Mouse (Mus musculus) heart, embryonic 14.5 days (tissue): ENCODE data around the gene Gm5447. TPM values are rescaled to one million over a fixed set of nuclear protein-coding genes. Genes with fewer than 3 reads are reported as not detected.

Experiments
- ATAC-seq: fragments of 200-750 bp; cut with Nextera tagmentation; 2 replicates; pipeline ENCODE4 v1.8.0; 2017; ENCODE audit warnings: low read depth, moderate TSS enrichment; ENCODE audit not compliant: insufficient number of reproducible peaks, insufficient read depth, low FRiP score
- H3K27ac ChIP-seq, 2 experiments: fragments of 200-500 bp in 1 of 2; fragments of 300-500 bp in 1 of 2; sonication (generic) in 1 of 2; replicated peaks in 1 of 2; 2 replicates each; pipeline ENCODE4 v1.5.1; 2012 to 2014; ENCODE audit warnings: low read depth in 2 of 2, low read length in 2 of 2, control low read depth in 1 of 2, mild to moderate bottlenecking in 1 of 2, mixed read lengths in 1 of 2; ENCODE audit not compliant: control insufficient read depth in 1 of 2, insufficient read depth in 1 of 2
- H3K27me3 ChIP-seq: fragments of 300-500 bp; sonication (generic); 2 replicates; pipeline ENCODE4 v1.6.1; 2014; ENCODE audit warnings: mild to moderate bottlenecking, low read length, control low read depth; ENCODE audit not compliant: control insufficient read depth, insufficient read depth
- H3K36me3 ChIP-seq: fragments of 300-500 bp; sonication (generic); 2 replicates; pipeline ENCODE4 v1.6.1; 2014; ENCODE audit warnings: mild to moderate bottlenecking, control low read depth, low read length, mixed read lengths; ENCODE audit not compliant: control insufficient read depth, insufficient read depth
- H3K4me1 ChIP-seq, 2 experiments: fragments of 200-500 bp in 1 of 2; fragments of 300-500 bp in 1 of 2; sonication (generic) in 1 of 2; 2 replicates each; pipeline ENCODE4 v1.6.1; 2012 to 2014; ENCODE audit warnings: low read length in 2 of 2, control low read depth in 1 of 2, mixed read lengths in 1 of 2; ENCODE audit not compliant: control insufficient read depth in 2 of 2, insufficient read depth in 2 of 2
- H3K4me2 ChIP-seq: fragments of 300-500 bp; sonication (generic); 2 replicates; pipeline ENCODE4 v1.6.1; 2014; ENCODE audit warnings: mild to moderate bottlenecking, low read length
- H3K4me3 ChIP-seq, 2 experiments: fragments of 200-500 bp in 1 of 2; fragments of 300-500 bp in 1 of 2; sonication (generic) in 1 of 2; 2 replicates each; pipeline ENCODE4 v1.5.1; 2012 to 2014; ENCODE audit warnings: low read length in 2 of 2, mild to moderate bottlenecking in 2 of 2, control low read depth in 1 of 2, low read depth in 1 of 2, moderate library complexity in 1 of 2; ENCODE audit not compliant: control insufficient read depth in 1 of 2, insufficient read depth in 1 of 2
- H3K9ac ChIP-seq: fragments of 300-500 bp; sonication (generic); 2 replicates; pipeline ENCODE4 v1.6.1; 2014; ENCODE audit warnings: mild to moderate bottlenecking, low read length
- H3K9me3 ChIP-seq: fragments of 300-500 bp; sonication (generic); 2 replicates; pipeline ENCODE4 v1.6.1; 2016; ENCODE audit warnings: low read length, control low read depth; ENCODE audit not compliant: control insufficient read depth
- WGBS: fragments of 180-500 bp; shearing (Covaris S2); extraction: QIAGEN DNeasy Blood & Tissue Kit; methylation state at CpG from one replicate; pipeline ENCODE4 v1.1.7; 2014; 5-methylcytosine and 5-hydroxymethylcytosine counted together
- polyA plus RNA-seq: library from polyadenylated mRNA; unstranded; fragments of >200 nt; fragmentation: Nextera tagmentation; extraction: Ambion mirVana; gene quantifications from 2 replicates; pipeline ENCODE4 v1.2.1, GENCODE M21; 2014

Gm5447 gene
- polyA plus RNA-seq, 1 experiment from 2014 or later: not detected

- H3K27ac ChIP-seq: peak overlapping the region in 1 of 2 experiments; percentile 58; a peak in 2 of 4 replicates
- H3K36me3 ChIP-seq: no peaks in the 10 kb centered on the region
- H3K4me2 ChIP-seq: peak overlapping the region; percentile 97
- WGBS: 7% methylated on average over 27 of the region's 27 CpGs
- H3K4me1 ChIP-seq: peaks cover 4 to 6% of the 10 kb centered on the region in 2 experiments; a peak in 2 of 4 replicates
- ATAC-seq: peak; percentile 75; the same call in 1 of the 2 replicates
- peak overlapping the region; percentile 37 to 51 for H3K4me3 ChIP-seq
- H3K9me3 ChIP-seq: no peaks in the 10 kb centered on the region
- H3K9ac ChIP-seq: peak overlapping the region; percentile 71
- H3K27me3 ChIP-seq: no peaks in the 10 kb centered on the region
Observed at GRCm38 (mm10) chr13:30985598-30986466, 11.8 kb downstream of the Gm5447 start.

- Histone ChIP-seq H3K36me3 (no peaks in the 10 kb centered on the region), H3K27ac (no peak overlapping the region), H3K27me3 (no peaks in the 10 kb centered on the region), H3K4me1 (peaks cover 4 to 6% of the 10 kb centered on the region in 2 experiments; a peak in 2 of 4 replicates), H3K9ac (no peak overlapping the region), H3K4me2 (no peak overlapping the region), H3K4me3 (no peak overlapping the region), H3K9me3 (no peaks in the 10 kb centered on the region)
- 74% methylated on average over 10 of the region's 10 CpGs for WGBS
- no peak for ATAC-seq
Observed at GRCm38 (mm10) chr13:30986934-30987455, 13.0 kb downstream of the Gm5447 start.

- H3K9ac ChIP-seq: no peak overlapping the region
- no peak overlapping the region for H3K4me3 ChIP-seq
- H3K27me3 ChIP-seq: no peaks in the 10 kb centered on the region
- no peak overlapping the region for H3K27ac ChIP-seq
- no peaks in the 10 kb centered on the region for H3K9me3 ChIP-seq
- no peak for ATAC-seq
- no peaks in the 10 kb centered on the region for H3K36me3 ChIP-seq
- H3K4me1 ChIP-seq: peaks cover 4 to 6% of the 10 kb centered on the region in 2 experiments; a peak in 2 of 4 replicates
- 82% methylated on average over 2 of the region's 2 CpGs for WGBS
- H3K4me2 ChIP-seq: no peak overlapping the region
Observed at GRCm38 (mm10) chr13:30987686-30988085, 13.7 kb downstream of the Gm5447 start.

- Histone ChIP-seq H3K4me1 (peaks cover 4 to 6% of the 10 kb centered on the region in 2 experiments; a peak in 2 of 4 replicates), H3K9me3 (no peaks in the 10 kb centered on the region), H3K9ac (no peak overlapping the region), H3K27ac (no peak overlapping the region), H3K27me3 (no peaks in the 10 kb centered on the region), H3K36me3 (no peaks in the 10 kb centered on the region), H3K4me3 (no peak overlapping the region), H3K4me2 (no peak overlapping the region)
- ATAC-seq: no peak
- WGBS: 80% methylated on average over 10 of the region's 10 CpGs
Observed at GRCm38 (mm10) chr13:30989710-30990109, 15.7 kb downstream of the Gm5447 start.

GRCm38 (mm10) chr13:30990233-30990632 is 16.2 kb downstream of the Gm5447 start:
- Histone ChIP-seq H3K4me2 (no peak overlapping the region), H3K4me3 (no peak overlapping the region), H3K27ac (no peak overlapping the region), H3K27me3 (no peaks in the 10 kb centered on the region), H3K4me1 (peaks cover 4% of the 10 kb centered on the region in 2 experiments; a peak in 2 of 4 replicates), H3K36me3 (no peaks in the 10 kb centered on the region), H3K9me3 (no peaks in the 10 kb centered on the region), H3K9ac (no peak overlapping the region)
- WGBS: 66% methylated on average over 9 of the region's 9 CpGs
- ATAC-seq: no peak

- H3K9me3 ChIP-seq: no peaks in the 10 kb centered on the region
- ATAC-seq: no peak
- H3K36me3 ChIP-seq: no peaks in the 10 kb centered on the region
- no peak overlapping the region for H3K9ac ChIP-seq
- no peak overlapping the region for H3K27ac ChIP-seq
- no peaks in the 10 kb centered on the region for H3K27me3 ChIP-seq
- H3K4me1 ChIP-seq: no peaks in the 10 kb centered on the region
- H3K4me3 ChIP-seq: no peak overlapping the region
- no peak overlapping the region for H3K4me2 ChIP-seq
- 38% methylated on average over 3 of the region's 3 CpGs for WGBS
Observed at GRCm38 (mm10) chr13:30993819-30994218, 19.8 kb downstream of the Gm5447 start.

GRCm38 (mm10) chr13:30994249-30994858 is 20.4 kb downstream of the Gm5447 start:
- Histone ChIP-seq H3K27me3 (no peaks in the 10 kb centered on the region), H3K9ac (no peak overlapping the region), H3K4me2 (no peak overlapping the region), H3K4me3 (no peak overlapping the region), H3K27ac (no peak overlapping the region), H3K4me1 (no peaks in the 10 kb centered on the region), H3K9me3 (no peaks in the 10 kb centered on the region), H3K36me3 (no peaks in the 10 kb centered on the region)
- ATAC-seq: no peak
- 70% methylated on average over 6 of the region's 6 CpGs for WGBS
